Mouse (Mus musculus): ENCODE data around the gene Tfeb.

The Tfeb gene

GRCm38 (mm10) chr17:47753130-47753775 lies 16.4 kb downstream of the Tfeb start:
- no peak for DNase-seq (ENCODE audit: low spot score in 2 of 2)

DNA sequence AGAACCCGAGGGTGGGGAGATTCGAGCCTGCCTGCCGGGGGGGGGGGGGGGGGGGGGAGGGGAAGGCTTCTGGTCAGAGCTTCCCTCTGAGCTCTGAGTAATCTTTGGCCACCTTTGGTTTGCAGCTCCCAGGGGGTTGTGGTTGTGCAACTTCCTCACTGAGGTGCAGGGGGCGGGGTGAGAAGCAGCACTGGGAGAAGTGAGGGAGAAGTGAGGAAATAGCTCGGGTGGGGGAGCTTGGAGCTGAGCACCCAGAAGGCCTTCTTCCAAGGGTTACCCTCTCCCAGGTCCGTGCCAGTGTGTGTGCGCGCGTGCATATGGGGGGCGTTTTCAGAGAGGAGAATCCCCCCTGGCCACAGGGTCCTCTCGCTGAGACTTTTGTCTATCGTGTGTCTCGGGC lies 17.4 kb downstream of the Tfeb start:
- no peak for DNase-seq (ENCODE audit: low spot score in 2 of 2)

- DNase-seq (ENCODE audit: low spot score in 2 of 2): no peak
These were observed 19.5 kb downstream of the Tfeb start for GRCm38 (mm10) chr17:47756366-47756765.

DNA sequence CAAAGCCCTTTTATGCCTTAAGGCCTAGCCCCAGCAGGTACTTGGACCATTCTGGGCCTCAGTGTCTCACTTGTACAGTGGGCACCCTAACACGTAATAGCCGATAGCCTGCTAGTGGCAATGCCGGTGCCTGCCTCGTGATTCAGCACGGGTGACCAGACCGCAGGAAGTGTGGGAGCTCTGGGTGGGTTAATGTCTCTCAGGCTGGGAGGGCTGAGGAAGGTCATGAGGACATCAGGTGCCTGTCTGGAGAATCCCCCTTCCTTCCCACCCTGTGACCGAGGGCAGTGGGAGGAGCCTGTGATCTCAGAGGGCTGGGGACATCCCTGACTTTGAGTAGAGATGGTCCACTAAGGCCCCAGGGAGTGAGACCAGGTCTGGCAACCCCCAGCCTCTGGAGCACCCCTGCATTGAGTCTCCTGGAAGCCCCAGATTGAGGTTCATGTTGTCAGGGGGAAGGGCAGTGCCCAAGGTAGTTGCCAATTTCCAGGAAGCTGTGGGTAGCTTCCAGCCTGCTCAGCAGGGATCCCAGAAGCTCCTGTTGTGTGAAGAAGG lies 20.3 kb downstream of the Tfeb start:
- no peak for DNase-seq (ENCODE audit: low spot score in 2 of 2)

- DNase-seq (ENCODE audit: low spot score in 2 of 2): peak in 1 of 2 experiments; percentile 23
These were observed 23.0 kb downstream of the Tfeb start for GRCm38 (mm10) chr17:47759702-47760410.

DNA sequence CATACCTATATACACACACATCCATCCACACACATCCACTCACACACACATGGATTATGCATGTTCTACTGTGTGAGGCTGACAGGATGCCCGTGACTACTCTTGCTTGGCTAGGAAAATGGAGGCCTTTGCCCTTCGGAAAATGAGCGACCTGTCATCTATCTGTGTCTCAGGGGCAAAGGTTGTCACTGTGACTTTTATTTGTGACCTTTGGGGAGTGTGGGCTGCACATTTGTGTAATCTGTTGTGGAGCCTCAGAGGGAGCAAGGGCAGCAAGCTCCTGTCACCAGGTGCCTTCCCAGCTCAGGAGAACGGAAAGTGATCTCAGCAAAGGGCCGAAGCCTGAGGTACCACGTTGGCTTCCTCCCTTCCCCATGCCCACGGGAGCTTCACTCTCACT lies 25.2 kb downstream of the Tfeb start:
- no peak for DNase-seq (ENCODE audit: low spot score in 2 of 2)

- DNase-seq (ENCODE audit: low spot score in 2 of 2): peak; percentile 64 to 72
These were observed 25.9 kb downstream of the Tfeb start for GRCm38 (mm10) chr17:47762518-47763340.

DNA sequence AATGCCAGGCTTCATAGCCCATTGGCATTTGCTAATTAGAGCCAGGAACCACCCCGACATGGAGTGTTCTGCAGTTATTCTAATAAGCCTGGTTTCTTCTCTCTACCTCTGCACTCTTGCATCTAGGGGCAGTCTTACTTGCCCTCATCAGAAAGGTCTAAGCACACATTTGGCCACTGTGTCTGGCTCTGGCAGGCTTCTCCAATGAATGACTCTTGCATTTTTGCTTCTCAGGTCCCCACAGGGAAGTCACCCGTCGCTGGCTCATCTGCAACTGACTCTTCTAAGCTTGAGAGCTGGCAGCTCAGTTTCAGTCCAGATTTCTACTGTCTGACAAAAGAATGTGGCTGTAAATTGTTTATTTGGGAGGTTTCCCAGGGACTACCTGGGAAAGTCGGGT lies 29.2 kb downstream of the Tfeb start:
- DNase-seq (ENCODE audit: low spot score in 2 of 2): no peak

- no peak for DNase-seq (ENCODE audit: low spot score in 2 of 2)
These were observed 29.7 kb downstream of the Tfeb start for GRCm38 (mm10) chr17:47766407-47767043.

GRCm38 (mm10) chr17:47767081-47767455 lies 30.2 kb downstream of the Tfeb start:
- DNase-seq (ENCODE audit: low spot score in 2 of 2): no peak

GRCm38 (mm10) chr17:47767456-47768141 lies 30.8 kb downstream of the Tfeb start:
- DNase-seq (ENCODE audit: low spot score in 2 of 2): no peak

DNA sequence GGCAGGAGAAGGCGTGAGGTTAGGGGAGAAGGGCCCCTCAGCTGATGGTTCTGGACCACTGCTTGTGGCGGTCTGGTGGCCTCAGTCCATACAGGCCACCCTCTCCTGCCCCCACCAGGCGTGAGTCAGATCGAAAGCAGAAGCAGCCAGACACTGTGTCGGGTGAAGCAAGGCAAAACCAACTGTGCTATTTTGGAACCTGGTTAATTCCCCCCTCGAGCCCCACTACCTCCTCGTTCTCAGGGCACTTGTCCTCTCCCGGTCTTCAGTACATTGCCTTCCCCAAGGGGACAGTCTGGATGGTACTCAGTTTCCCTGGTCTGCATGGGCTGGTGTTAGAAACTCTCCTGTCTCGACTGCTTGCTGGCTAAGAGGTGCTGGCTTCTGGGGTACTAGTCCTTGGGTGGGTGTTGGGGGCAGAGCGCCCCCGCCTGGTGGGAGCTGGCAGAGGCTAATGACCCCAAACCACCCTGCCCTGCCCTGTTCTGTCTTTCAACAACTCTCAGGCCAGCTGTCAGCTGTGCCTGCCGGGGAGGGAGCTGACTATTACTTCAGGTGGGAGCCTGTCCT lies 32.0 kb downstream of the Tfeb start:
- DNase-seq (ENCODE audit: low spot score in 2 of 2): peak in 1 of 2 experiments; percentile 48

DNA sequence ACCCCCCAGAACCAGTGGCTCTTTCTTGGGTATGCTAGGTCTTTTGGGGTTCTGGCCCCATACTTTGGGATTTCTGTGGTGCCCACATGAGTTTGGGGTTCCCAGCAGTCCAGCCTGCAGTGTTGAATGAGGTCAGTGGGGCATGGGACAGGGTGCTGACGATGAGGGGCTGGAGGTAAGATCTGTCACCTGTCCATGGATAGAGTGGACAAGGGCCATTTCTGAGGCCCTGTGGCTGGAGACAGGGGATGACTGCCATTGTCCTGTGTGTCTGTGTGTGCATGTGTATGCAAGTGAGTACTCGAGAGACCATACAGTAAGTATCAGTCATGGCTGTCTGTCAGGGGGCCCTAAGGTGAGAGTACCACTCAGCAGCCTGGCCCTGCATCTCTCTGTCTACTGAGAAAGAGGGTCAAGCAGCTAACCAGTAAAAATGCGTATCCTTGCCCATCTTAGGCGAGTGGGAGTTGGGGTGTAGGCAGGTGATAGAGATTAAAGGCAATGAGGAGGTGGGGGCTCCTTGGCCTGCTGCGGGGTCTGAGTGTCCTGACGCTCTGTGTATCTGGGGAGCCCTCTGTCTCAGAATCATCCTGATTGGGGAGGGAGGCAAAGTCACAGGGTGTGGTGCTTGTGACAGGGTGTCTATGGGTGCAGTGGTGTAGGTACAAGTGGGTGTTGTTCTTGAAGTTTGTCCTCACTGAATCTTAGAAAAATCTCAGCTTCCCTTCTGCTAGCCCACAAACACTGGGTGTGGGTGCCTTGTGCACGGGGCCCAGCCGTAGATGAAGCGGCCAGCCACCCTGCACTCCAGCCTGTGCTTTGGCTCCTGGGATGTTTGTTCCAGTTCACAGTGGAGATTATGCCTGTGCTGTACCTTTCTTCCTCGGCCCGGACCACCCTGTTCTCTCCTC lies 32.8 kb downstream of the Tfeb start:
- DNase-seq (ENCODE audit: low spot score in 2 of 2): no peak

DNA sequence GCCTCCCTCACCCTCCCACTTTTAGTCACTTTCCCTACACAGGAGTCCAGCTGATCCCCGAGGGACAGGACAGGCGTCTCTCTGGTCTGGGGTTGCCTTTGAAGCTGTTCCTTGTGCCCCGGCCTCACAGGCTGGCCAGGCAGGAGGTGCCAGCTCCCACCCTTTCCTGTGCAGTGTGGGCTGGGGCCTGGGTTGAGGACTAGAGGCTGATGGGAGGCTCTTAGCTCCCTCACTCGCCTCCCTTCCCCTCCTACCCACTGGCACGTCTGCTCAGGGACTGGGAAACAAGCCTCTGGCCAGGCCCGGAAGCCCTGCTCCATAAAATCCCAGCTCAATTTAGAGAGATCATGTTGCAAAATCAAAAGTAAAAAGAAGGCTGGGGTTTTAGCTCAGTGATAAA lies 36.8 kb downstream of the Tfeb start:
- DNase-seq (ENCODE audit: low spot score in 2 of 2): no peak

- DNase-seq (ENCODE audit: low spot score in 2 of 2): no peak
These were observed 40.3 kb downstream of the Tfeb start for GRCm38 (mm10) chr17:47777141-47777540.

GRCm38 (mm10) chr17:47780470-47780869 lies 43.6 kb downstream of the Tfeb start:
- DNase-seq (ENCODE audit: low spot score in 2 of 2): no peak

- no peak for DNase-seq (ENCODE audit: low spot score in 2 of 2)
These were observed 45.7 kb downstream of the Tfeb start for GRCm38 (mm10) chr17:47782486-47782885.

GRCm38 (mm10) chr17:47783445-47784223 lies 46.8 kb downstream of the Tfeb start:
- DNase-seq (ENCODE audit: low spot score in 2 of 2): no peak

- no peak for DNase-seq (ENCODE audit: low spot score in 2 of 2)
These were observed 47.6 kb downstream of the Tfeb start for GRCm38 (mm10) chr17:47784411-47784810.
